In genomic region chr17:30635367-30635766, GRCm38 (mm10) we compare ENCODE assay signal across 7 mouse cellular contexts. TPM values are rescaled to one million over a fixed set of nuclear protein-coding genes. Genes with fewer than 3 reads are reported as not detected.
DNase-seq lines count a peak whose midpoint lies in the region; ATAC-seq and TF ChIP-seq lines count a peak whose summit lies in the region.

No protein-coding gene starts in this region.

- 80% methylated on average over 17 of the region's 17 CpGs for WGBS in thymus, adult 2 months
- WGBS in forebrain, postnatal 0 days, result 23% methylated on average over 17 of the region's 17 CpGs
- 31% methylated on average over 17 of the region's 17 CpGs for WGBS in neural tube, embryonic 11.5 days

- H3K27ac ChIP-seq in thymus, adult 2 months (ENCODE audit: control insufficient read depth, insufficient read depth, low read length), result no peak overlapping the region
- H3K27ac ChIP-seq in forebrain, postnatal 0 days (ENCODE audit: low read depth, low read length), result no peak overlapping the region
- no peak overlapping the region for H3K27ac ChIP-seq in neural tube, embryonic 11.5 days (ENCODE audit: low read depth, low read length)

- H3K36me3 ChIP-seq in thymus, adult 2 months (ENCODE audit: control insufficient read depth, insufficient read depth, low read length), result peaks cover 11% of the 10 kb centered on the region; the same call in 1 of the 2 replicates
- no peaks in the 10 kb centered on the region for H3K36me3 ChIP-seq in forebrain, postnatal 0 days (ENCODE audit: insufficient read depth)
- no peaks in the 10 kb centered on the region for H3K36me3 ChIP-seq in neural tube, embryonic 11.5 days (ENCODE audit: control insufficient read depth, insufficient read depth, low read length)

- H3K4me1 ChIP-seq in thymus, adult 2 months (replicated peaks; ENCODE audit: control insufficient read depth, insufficient read depth, low read length), result no peaks in the 10 kb centered on the region
- no peaks in the 10 kb centered on the region for H3K4me1 ChIP-seq in forebrain, postnatal 0 days (ENCODE audit: insufficient read depth)
- H3K4me1 ChIP-seq in neural tube, embryonic 11.5 days (ENCODE audit: control insufficient read depth, insufficient read depth, low read length), result no peaks in the 10 kb centered on the region

- no peak overlapping the region for H3K9ac ChIP-seq in forebrain, postnatal 0 days
- no peak overlapping the region for H3K9ac ChIP-seq in neural tube, embryonic 11.5 days (ENCODE audit: low read length)

- DNase-seq in thymus, adult 2 months, result peak; percentile 14
- no peak for DNase-seq in thymus, postnatal 0 days (ENCODE audit: low spot score)
- no peak for DNase-seq in forebrain, postnatal 0 days
- peak; percentile 29 to 48 for DNase-seq in kidney, postnatal 25 days
- DNase-seq in neural tube, embryonic 11.5 days (ENCODE audit: low spot score), result peak; percentile 33
- no peak for DNase-seq in gastrocnemius, postnatal 36 days

- intact Hi-C loops in gastrocnemius, postnatal 36 days (cut with DNase I), result no loop called here

- H3K27me3 ChIP-seq in thymus, adult 2 months (ENCODE audit: control insufficient read depth, insufficient read depth, low read length), result no peaks in the 10 kb centered on the region
- no peaks in the 10 kb centered on the region for H3K27me3 ChIP-seq in forebrain, postnatal 0 days (ENCODE audit: insufficient read depth, low read length)
- no peaks in the 10 kb centered on the region for H3K27me3 ChIP-seq in neural tube, embryonic 11.5 days (ENCODE audit: control insufficient read depth, insufficient read depth, low read length)

- TF ChIP-seq CTCF in thymus, adult 2 months (IDR thresholded peaks at IDR 0.05; ENCODE audit: borderline replicate concordance, control insufficient read depth, extremely low read depth, insufficient read depth, low read length, poor library complexity), result no peak
- TF ChIP-seq CTCF in forebrain, postnatal 0 days (IDR thresholded peaks at IDR 0.05; ENCODE audit: low read depth), result no peak

- H3K4me2 ChIP-seq in forebrain, postnatal 0 days (ENCODE audit: low read depth), result peak overlapping the region; percentile 24; the same call in 1 of the 2 replicates
- H3K4me2 ChIP-seq in neural tube, embryonic 11.5 days (ENCODE audit: low read depth), result 0 out of 2 replicates have a peak overlapping the region, but pooled peaks have one; percentile 2

- no peaks in the 10 kb centered on the region for H3K9me3 ChIP-seq in forebrain, postnatal 0 days (ENCODE audit: low read length)
- no peaks in the 10 kb centered on the region for H3K9me3 ChIP-seq in neural tube, embryonic 11.5 days (ENCODE audit: control insufficient read depth, low read length)

- no peak for TF ChIP-seq POLR2A in thymus, adult 2 months (IDR thresholded peaks at IDR 0.05; ENCODE audit: control insufficient read depth, extremely low read depth, insufficient read depth, low read length, poor library complexity)

- ATAC-seq in forebrain, postnatal 0 days, result no peak
- ATAC-seq in neural tube, embryonic 11.5 days (ENCODE audit: insufficient read depth, low FRiP score, low TSS enrichment), result no peak
- ATAC-seq in erythroblast, adult 5-6 weeks (replicated peaks; ENCODE audit: low FRiP score, poor library complexity, severe bottlenecking), result no peak

- H3K4me3 ChIP-seq in thymus, adult 2 months (ENCODE audit: control insufficient read depth, insufficient read depth, low read length), result no peak overlapping the region
- H3K4me3 ChIP-seq in forebrain, postnatal 0 days (ENCODE audit: low read depth, low read length), result no peak overlapping the region
- H3K4me3 ChIP-seq in neural tube, embryonic 11.5 days (ENCODE audit: low read depth, low read length), result no peak overlapping the region

RNA-seq across cellular contexts. Expression of gene Glo1, which starts 8.7 kb away (rescaled TPM):
- 43.5 and 43.6 TPM in 2 replicates for polyA plus RNA-seq in thymus, adult 2 months (2012; rRNA removed)
- 200 and 204 TPM in 2 replicates for polyA plus RNA-seq in thymus, postnatal 0 days (2015; fragmentation: Nextera tagmentation; extraction: Ambion mirVana)
- 150 and 172 TPM in 2 replicates for total RNA-seq in forebrain, postnatal 0 days (2014; rRNA removed)
- 186 and 194 TPM in 2 replicates for polyA plus RNA-seq in forebrain, postnatal 0 days (2015; fragmentation: Nextera tagmentation; extraction: Ambion mirVana)
- 211 and 214 TPM in 2 replicates for polyA plus RNA-seq in neural tube, embryonic 11.5 days (2014; fragmentation: Nextera tagmentation; extraction: Ambion mirVana)
- 129 and 153 TPM in 2 replicates for total RNA-seq in erythroblast, adult 5-6 weeks (2015; ENCODE audit: low replicate concordance)
- 172 and 176 TPM in 2 replicates for total RNA-seq in erythroblast, adult 5-6 weeks (2017; ENCODE audit: low replicate concordance)
- total RNA-seq in gastrocnemius, postnatal 36 days (2021), result 100 to 1,000 TPM; 151 TPM

RNA-seq across cellular contexts. Expression of gene Dnah8, which starts 11.2 kb away (rescaled TPM):
- polyA plus RNA-seq in thymus, adult 2 months (2012; rRNA removed), result 51.3 and 58.4 TPM in 2 replicates
- polyA plus RNA-seq in thymus, postnatal 0 days (2015; fragmentation: Nextera tagmentation; extraction: Ambion mirVana), result 12.6 and 14.8 TPM in 2 replicates
- total RNA-seq in forebrain, postnatal 0 days (2014; rRNA removed), result 1.5 and 5.0 TPM in 2 replicates
- polyA plus RNA-seq in forebrain, postnatal 0 days (2015; fragmentation: Nextera tagmentation; extraction: Ambion mirVana), result 0.80 and 2.1 TPM in 2 replicates
- 0.61 and 1.1 TPM in 2 replicates for polyA plus RNA-seq in neural tube, embryonic 11.5 days (2014; fragmentation: Nextera tagmentation; extraction: Ambion mirVana)
- 6.0 and 9.4 TPM in 2 replicates for total RNA-seq in erythroblast, adult 5-6 weeks (2015; ENCODE audit: low replicate concordance)
- 9.3 and 12.0 TPM in 2 replicates for total RNA-seq in erythroblast, adult 5-6 weeks (2017; ENCODE audit: low replicate concordance)
- under 1 TPM; 0.22 to 0.74 TPM for total RNA-seq in gastrocnemius, postnatal 36 days (2021)

RNA-seq across cellular contexts. Expression of gene Btbd9, which starts 59.1 kb away (rescaled TPM):
- polyA plus RNA-seq in thymus, adult 2 months (2012; rRNA removed), result 29.1 and 33.7 TPM in 2 replicates
- 42.7 and 51.9 TPM in 2 replicates for polyA plus RNA-seq in thymus, postnatal 0 days (2015; fragmentation: Nextera tagmentation; extraction: Ambion mirVana)
- total RNA-seq in forebrain, postnatal 0 days (2014; rRNA removed), result 55.0 and 63.6 TPM in 2 replicates
- 112 and 149 TPM in 2 replicates for polyA plus RNA-seq in forebrain, postnatal 0 days (2015; fragmentation: Nextera tagmentation; extraction: Ambion mirVana)
- polyA plus RNA-seq in neural tube, embryonic 11.5 days (2014; fragmentation: Nextera tagmentation; extraction: Ambion mirVana), result 56.5 and 60.6 TPM in 2 replicates
- 6.5 and 9.2 TPM in 2 replicates for total RNA-seq in erythroblast, adult 5-6 weeks (2015; ENCODE audit: low replicate concordance)
- 2.4 and 6.3 TPM in 2 replicates for total RNA-seq in erythroblast, adult 5-6 weeks (2017; ENCODE audit: low replicate concordance)
- 10 to 100 TPM; 10.1 to 10.7 TPM for total RNA-seq in gastrocnemius, postnatal 36 days (2021)

Comparison
In these comparisons a context has a peak if more than half of its experiments do, and no peak if none do; other contexts are left out.
1. DNase-seq: peak in thymus, adult 2 months (single experiment), kidney, postnatal 25 days (2 of 2) and neural tube, embryonic 11.5 days (single experiment); none in thymus, postnatal 0 days (single experiment), forebrain, postnatal 0 days (single experiment) and gastrocnemius, postnatal 36 days (0 of 2).